Mouse (Mus musculus) kidney, postnatal 25 days (tissue): ENCODE data around the gene Med14.

Experiments
- DNase-seq, 2 experiments: peaks; one replicate each; pipeline ENCODE4 v3.0.0; 2021; ENCODE audit warnings: mixed read lengths in 2 of 2

The Med14 gene

GRCm38 (mm10) chrX:12673054-12673775 lies 88.7 kb downstream of the Med14 start, which contains the start of gene 1810030O07Rik:
1810030O07Rik (minus strand) TSS chrX:12673668.
- peak; percentile 88 to 95 for DNase-seq

- DNase-seq = no peak
Observed at GRCm38 (mm10) chrX:12653879-12654278, 108.0 kb downstream of the Med14 start.

- no peak for DNase-seq
Observed at GRCm38 (mm10) chrX:12651906-12652305, 110.0 kb downstream of the Med14 start.

- DNase-seq = peak in 1 of 2 experiments; percentile 4
Observed at GRCm38 (mm10) chrX:12645531-12646304, 116.2 kb downstream of the Med14 start.

GRCm38 (mm10) chrX:12644976-12645375 lies 116.9 kb downstream of the Med14 start:
- DNase-seq = no peak
